9 mouse cellular contexts compared by ENCODE assay signal in the genomic region with DNA sequence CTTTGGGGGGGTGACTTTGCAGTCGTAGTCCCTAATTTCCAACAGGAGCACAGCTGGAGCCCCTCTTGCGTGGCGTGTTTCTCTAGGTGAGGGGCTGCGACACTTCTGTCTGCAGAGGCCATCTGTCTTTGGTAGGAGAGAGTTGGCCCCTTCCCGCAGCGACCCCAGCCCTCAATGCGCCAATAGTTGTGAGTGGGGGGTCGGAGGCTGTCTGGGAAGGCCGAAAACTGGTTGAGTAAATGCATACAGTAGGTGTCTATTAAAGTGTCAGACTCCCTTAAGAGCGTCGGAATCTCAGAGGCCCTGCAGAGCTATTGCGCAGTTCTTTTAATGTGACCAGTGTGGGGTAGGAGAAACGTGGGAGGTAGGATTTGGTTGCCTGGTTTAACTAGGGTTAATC. TPM values are rescaled to one million over a fixed set of nuclear protein-coding genes. Genes with fewer than 3 reads are reported as not detected.
DNase-seq lines count a peak whose midpoint lies in the region; ATAC-seq lines count a peak whose summit lies in the region.
"Had no signal": no experiment of that assay in that cellular context is flagged by ENCODE, and none has a peak within 500 bp of the region (broad histone marks: within the 10 kb centered on the region; RNA-seq: fewer than 3 reads in every experiment).

No protein-coding gene starts in this region.

- H3K9me3 ChIP-seq in lung, embryonic 15.5 days, result no peaks in the 10 kb centered on the region
- no peaks in the 10 kb centered on the region for H3K9me3 ChIP-seq in hindbrain, embryonic 11.5 days (ENCODE audit: control insufficient read depth, low read length)
- no peaks in the 10 kb centered on the region for H3K9me3 ChIP-seq in liver, embryonic 13.5 days (replicated peaks)
- no peaks in the 10 kb centered on the region for H3K9me3 ChIP-seq in stomach, embryonic 16.5 days (replicated peaks; ENCODE audit: control insufficient read depth, low read length)

- 27% methylated on average over 13 of the region's 13 CpGs for WGBS in lung, embryonic 15.5 days
- WGBS in hindbrain, embryonic 11.5 days, result 12% methylated on average over 13 of the region's 13 CpGs
- WGBS in liver, embryonic 13.5 days (ENCODE audit: insufficient replicate concordance), result 15% methylated on average over 13 of the region's 13 CpGs
- 34% methylated on average over 13 of the region's 13 CpGs for WGBS in stomach, embryonic 16.5 days

- H3K4me1 ChIP-seq in lung, embryonic 15.5 days, result peaks cover 81% of the 10 kb centered on the region
- H3K4me1 ChIP-seq in hindbrain, embryonic 11.5 days (replicated peaks; ENCODE audit: control insufficient read depth, insufficient read depth, low read length), result peaks cover 39% of the 10 kb centered on the region
- peaks cover 45% of the 10 kb centered on the region for H3K4me1 ChIP-seq in liver, embryonic 13.5 days (replicated peaks)
- peaks cover 43% of the 10 kb centered on the region for H3K4me1 ChIP-seq in stomach, embryonic 16.5 days (ENCODE audit: control insufficient read depth, insufficient read depth, low read length)

- peak overlapping the region; percentile 68 for H3K27ac ChIP-seq in lung, embryonic 15.5 days
- no peak overlapping the region for H3K27ac ChIP-seq in hindbrain, embryonic 11.5 days (ENCODE audit: low read depth, low read length)
- peak overlapping the region; percentile 81 for H3K27ac ChIP-seq in liver, embryonic 13.5 days
- H3K27ac ChIP-seq in stomach, embryonic 16.5 days (ENCODE audit: low read length), result peak overlapping the region; percentile 36

- peaks cover 48% of the 10 kb centered on the region for H3K27me3 ChIP-seq in lung, embryonic 15.5 days
- H3K27me3 ChIP-seq in hindbrain, embryonic 11.5 days (ENCODE audit: control insufficient read depth, insufficient read depth, low read length), result peaks cover 67% of the 10 kb centered on the region
- H3K27me3 ChIP-seq in liver, embryonic 13.5 days, result peaks cover 99% of the 10 kb centered on the region
- H3K27me3 ChIP-seq in stomach, embryonic 16.5 days (ENCODE audit: control insufficient read depth, insufficient read depth, low read length), result peaks cover 33% of the 10 kb centered on the region

- peak overlapping the region; percentile 57 for H3K4me3 ChIP-seq in lung, embryonic 15.5 days
- H3K4me3 ChIP-seq in hindbrain, embryonic 11.5 days (ENCODE audit: low read depth, low read length), result peak overlapping the region; percentile 47
- H3K4me3 ChIP-seq in liver, embryonic 13.5 days (replicated peaks), result peak overlapping the region; percentile 58
- H3K4me3 ChIP-seq in stomach, embryonic 16.5 days (replicated peaks; ENCODE audit: low read length), result peak overlapping the region; percentile 57

- H3K4me2 ChIP-seq in lung, embryonic 15.5 days, result peak overlapping the region; percentile 90
- H3K4me2 ChIP-seq in hindbrain, embryonic 11.5 days (replicated peaks; ENCODE audit: low read depth, low read length), result peak overlapping the region; percentile 81
- H3K4me2 ChIP-seq in liver, embryonic 13.5 days, result peak overlapping the region; percentile 46
- peak overlapping the region; percentile 85 for H3K4me2 ChIP-seq in stomach, embryonic 16.5 days (ENCODE audit: low read depth, low read length)

- H3K36me3 ChIP-seq in lung, embryonic 15.5 days, result no peaks in the 10 kb centered on the region
- no peaks in the 10 kb centered on the region for H3K36me3 ChIP-seq in hindbrain, embryonic 11.5 days (ENCODE audit: control insufficient read depth, insufficient read depth, low read length)
- 0 out of 2 replicates have a peak, but pooled peaks cover 7% of the 10 kb centered on the region for H3K36me3 ChIP-seq in liver, embryonic 13.5 days
- H3K36me3 ChIP-seq in stomach, embryonic 16.5 days (ENCODE audit: control insufficient read depth, insufficient read depth, low read length), result no peaks in the 10 kb centered on the region
- H3K36me3 ChIP-seq: G1E had no signal

- H3K9ac ChIP-seq in lung, embryonic 15.5 days, result peak overlapping the region; percentile 31
- H3K9ac ChIP-seq in hindbrain, embryonic 11.5 days (ENCODE audit: low read depth, low read length), result peak overlapping the region; percentile 56; the same call in 1 of the 2 replicates
- H3K9ac ChIP-seq in liver, embryonic 13.5 days, result peak overlapping the region; percentile 67
- H3K9ac ChIP-seq in stomach, embryonic 16.5 days (ENCODE audit: low read length), result peak overlapping the region; percentile 77

- no peak for DNase-seq in lung, postnatal 4 days
- no peak for DNase-seq in hindbrain, embryonic 11.5 days (ENCODE audit: low spot score)
- no peak for DNase-seq in liver, embryonic 13.5 days
- DNase-seq in adrenal gland, postnatal 14 days, result no peak
- DNase-seq in right cerebral cortex, adult 2 months (ENCODE audit: low spot score in 2 of 2), result no peak

- ATAC-seq in lung, embryonic 15.5 days (ENCODE audit: borderline replicate concordance, extremely low read depth, low FRiP score, low TSS enrichment), result no peak
- no peak for ATAC-seq in hindbrain, embryonic 11.5 days (ENCODE audit: low FRiP score)
- no peak for ATAC-seq in liver, embryonic 13.5 days (ENCODE audit: low read depth)
- ATAC-seq in stomach, embryonic 16.5 days (ENCODE audit: insufficient read depth, low FRiP score), result no peak

RNA-seq across cellular contexts. Expression of a gene that starts 1.5 kb away (rescaled TPM):
- 525 and 559 TPM in 2 replicates for polyA plus RNA-seq in lung, embryonic 15.5 days (2015; fragmentation: Nextera tagmentation; extraction: Ambion mirVana)
- 77.7 and 84.4 TPM in 2 replicates for polyA plus RNA-seq in hindbrain, embryonic 11.5 days (2014; fragmentation: Nextera tagmentation; extraction: Ambion mirVana)
- 470 and 508 TPM in 2 replicates for polyA plus RNA-seq in liver, embryonic 13.5 days (2015; fragmentation: Nextera tagmentation; extraction: Ambion mirVana)
- 449 and 542 TPM in 2 replicates for polyA plus RNA-seq in stomach, embryonic 16.5 days (2015; fragmentation: Nextera tagmentation; extraction: Ambion mirVana)
- total RNA-seq in adrenal gland, postnatal 14 days (2021), result 494 and 529 TPM in 2 replicates
- total RNA-seq: hematopoietic stem cell, adult 5-6 weeks had no signal
- polyA plus RNA-seq: G1E had no signal
